Mouse (Mus musculus) stomach, postnatal 0 days (tissue): ENCODE results near the gene Rwdd2b.

Experiments used
- CTCF ChIP-seq: IDR thresholded peaks from 2 replicates; pipeline ENCODE4 v1.5.1; 2016; ENCODE audit warnings: antibody characterized with exemption, low read depth, mild to moderate bottlenecking, moderate library complexity
- EP300 ChIP-seq: optimal IDR thresholded peaks from 2 replicates; pipeline ENCODE3; 2016; ENCODE audit warnings: antibody characterized with exemption

GRCm38 (mm10) chr16:87434946-87435345, 5.4 kb downstream of the Rwdd2b start:
- TF ChIP-seq EP300 (no peak), CTCF (no peak)
